Mouse (Mus musculus) right cerebral cortex, adult 18-20 months (tissue): ENCODE results near the gene Fam117b.
A peak's percentile ranks its signal among the peaks of the same experiment; 100 is the strongest.

Experiments
- DNase-seq: peaks from one replicate; pipeline ENCODE4 v3.0.0; 2022; ENCODE audit warnings: mixed read lengths

Gene Fam117b

GRCm38 (mm10) chr1:59913869-59914225 lies 1.0 kb downstream of the Fam117b start:
- DNase-seq, result no peak

DNA sequence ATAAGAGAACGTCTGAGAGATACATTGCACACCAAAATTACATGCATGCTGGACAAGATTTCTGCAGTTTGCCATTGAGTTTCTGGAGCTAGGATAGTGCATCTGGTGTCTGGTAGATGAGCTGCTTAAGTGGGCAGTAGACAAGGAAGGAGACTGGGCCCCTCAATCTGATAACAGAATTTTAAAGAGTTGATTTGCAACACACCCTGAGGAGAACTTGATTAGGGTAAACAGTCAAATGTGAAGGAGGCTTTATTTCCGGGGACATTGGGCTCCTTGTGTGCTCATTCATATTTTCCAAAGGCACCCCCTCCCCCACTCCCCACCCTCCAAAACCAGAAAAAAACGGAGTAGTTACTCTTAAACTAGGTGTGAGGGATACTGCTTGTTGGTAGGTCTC lies 2.0 kb downstream of the Fam117b start:
- DNase-seq, result no peak

- DNase-seq, result no peak
Measured at GRCm38 (mm10) chr1:59915843-59916610, 3.2 kb downstream of the Fam117b start.

- DNase-seq, result no peak
Measured at GRCm38 (mm10) chr1:59917401-59917800, 4.6 kb downstream of the Fam117b start.

- no peak for DNase-seq
Measured at GRCm38 (mm10) chr1:59918075-59918474, 5.3 kb downstream of the Fam117b start.

GRCm38 (mm10) chr1:59923201-59923600 lies 10.4 kb downstream of the Fam117b start:
- DNase-seq, result no peak

- DNase-seq, result no peak
Measured at GRCm38 (mm10) chr1:59923673-59924072, 10.9 kb downstream of the Fam117b start.

GRCm38 (mm10) chr1:59924411-59924810 lies 11.6 kb downstream of the Fam117b start:
- no peak for DNase-seq

DNA sequence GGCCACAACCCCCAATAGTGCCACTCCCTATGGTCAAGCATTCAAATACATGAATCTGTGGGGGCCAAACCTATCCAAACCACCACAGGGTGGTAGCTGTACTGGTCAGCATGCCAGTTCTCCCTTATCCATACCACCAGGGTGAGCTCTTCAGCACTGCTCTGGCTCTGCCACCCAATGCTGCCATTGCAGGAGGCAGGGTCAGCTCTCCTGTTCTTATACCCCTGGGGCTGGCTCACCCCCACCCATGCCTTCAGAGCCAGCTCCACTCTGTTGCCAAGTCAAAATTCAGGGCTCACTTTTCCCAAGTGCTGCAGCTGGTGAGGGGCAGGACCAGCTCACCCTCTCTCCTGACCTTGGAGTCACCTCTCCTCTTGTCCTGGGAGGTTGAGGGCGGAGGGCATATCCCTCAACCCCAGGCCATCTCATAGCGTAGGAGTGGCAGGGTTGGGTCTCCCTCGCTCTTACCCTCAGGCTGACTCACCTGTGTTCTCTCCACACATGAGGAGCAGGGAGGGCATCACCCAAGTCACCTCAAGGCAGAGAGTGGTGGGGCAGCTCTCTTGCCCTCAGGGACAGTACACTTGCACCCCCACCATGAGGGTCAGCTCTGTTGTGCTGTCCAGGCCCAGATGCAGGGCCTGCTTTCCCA lies 13.3 kb downstream of the Fam117b start:
- no peak for DNase-seq

- no peak for DNase-seq
Measured at GRCm38 (mm10) chr1:59927131-59927680, 14.4 kb downstream of the Fam117b start.

DNA sequence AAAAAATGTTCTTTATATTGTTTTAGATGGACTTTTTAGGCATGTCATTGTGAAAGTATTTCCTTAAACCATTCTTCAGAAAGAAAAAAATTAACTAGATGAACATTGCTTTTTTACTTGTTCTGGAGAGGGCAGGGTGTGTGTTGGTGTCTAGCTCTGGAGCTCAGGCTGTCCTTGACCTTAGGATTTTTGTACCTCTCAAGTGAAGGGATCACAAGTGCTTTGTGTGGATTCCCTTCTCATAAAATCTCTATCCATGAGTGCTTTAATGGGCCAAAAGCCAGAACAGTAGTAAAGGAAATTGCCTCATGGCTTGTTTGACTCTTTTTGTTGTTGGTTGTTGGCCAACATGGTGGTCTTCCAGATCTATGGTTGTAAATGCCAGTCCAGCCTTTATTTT lies 18.1 kb downstream of the Fam117b start:
- no peak for DNase-seq

- DNase-seq, result no peak
Measured at GRCm38 (mm10) chr1:59932991-59933390, 20.2 kb downstream of the Fam117b start.

GRCm38 (mm10) chr1:59941063-59941462 lies 28.3 kb downstream of the Fam117b start:
- no peak for DNase-seq

GRCm38 (mm10) chr1:59942057-59942790 lies 29.4 kb downstream of the Fam117b start:
- no peak for DNase-seq

DNA sequence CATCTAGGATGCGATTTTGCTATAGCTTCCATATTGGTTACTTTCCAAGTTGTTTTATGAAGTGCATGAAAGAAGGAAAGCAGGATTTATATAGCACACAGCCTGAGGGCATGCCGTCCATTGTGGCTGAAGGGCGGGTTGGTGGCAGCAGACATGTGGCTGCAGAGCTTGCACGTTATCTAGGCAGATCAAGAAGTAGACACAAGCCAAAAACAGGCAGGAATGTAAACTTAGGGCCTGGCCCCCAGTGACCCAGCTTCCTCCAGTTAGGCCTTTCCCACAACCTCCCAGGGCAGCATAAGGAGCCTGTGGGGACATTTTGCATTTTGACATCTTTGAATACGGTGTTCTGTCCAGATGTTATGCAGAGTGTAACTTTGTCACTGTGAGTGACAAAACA lies 31.0 kb downstream of the Fam117b start:
- no peak for DNase-seq

GRCm38 (mm10) chr1:59945969-59946368 lies 33.2 kb downstream of the Fam117b start:
- no peak for DNase-seq

DNA sequence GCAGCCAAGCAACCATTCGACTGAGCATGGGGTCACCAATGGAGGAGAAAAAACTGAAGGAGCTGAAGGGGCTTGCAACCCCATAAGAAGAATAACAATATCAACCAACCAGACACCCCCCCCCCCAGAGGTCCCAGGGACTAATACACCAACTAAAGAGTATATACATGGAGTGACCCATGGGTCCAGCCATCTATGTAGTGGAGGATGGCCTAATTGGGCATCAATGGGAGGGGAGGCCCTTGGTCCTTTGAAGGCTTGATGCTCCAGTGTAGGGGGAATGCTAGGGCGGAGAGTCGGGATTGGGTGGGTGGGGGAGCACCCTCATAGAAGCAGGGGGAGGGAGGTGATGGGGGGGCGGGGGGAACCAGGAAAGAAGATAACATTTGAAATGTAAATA lies 34.7 kb downstream of the Fam117b start:
- no peak for DNase-seq

DNA sequence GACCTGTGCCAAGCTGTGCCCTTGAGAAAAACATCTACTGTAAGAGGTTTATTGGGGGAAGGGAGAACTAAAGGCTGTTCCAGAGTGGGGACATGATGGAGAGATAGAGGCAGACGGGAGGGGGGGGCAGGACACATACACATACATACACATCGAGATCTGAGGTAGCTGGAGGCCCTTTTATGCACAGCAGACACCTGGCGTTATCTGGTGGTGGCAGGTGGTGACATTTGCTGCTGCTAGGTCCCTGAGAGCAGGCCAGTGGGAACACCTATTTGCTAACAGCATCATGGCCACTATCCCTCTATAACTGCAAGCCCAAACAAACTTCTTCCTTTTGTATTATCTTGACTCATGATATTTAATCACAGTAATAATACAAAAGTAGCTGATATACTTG lies 44.4 kb downstream of the Fam117b start:
- no peak for DNase-seq

GRCm38 (mm10) chr1:59959941-59960340 lies 47.1 kb downstream of the Fam117b start:
- DNase-seq, result no peak

GRCm38 (mm10) chr1:59966171-59966785 lies 53.5 kb downstream of the Fam117b start:
- DNase-seq, result no peak

- no peak for DNase-seq
Measured at GRCm38 (mm10) chr1:59967291-59967690, 54.5 kb downstream of the Fam117b start.

- DNase-seq, result no peak
Measured at GRCm38 (mm10) chr1:59986626-59987025, 73.8 kb downstream of the Fam117b start.

DNA sequence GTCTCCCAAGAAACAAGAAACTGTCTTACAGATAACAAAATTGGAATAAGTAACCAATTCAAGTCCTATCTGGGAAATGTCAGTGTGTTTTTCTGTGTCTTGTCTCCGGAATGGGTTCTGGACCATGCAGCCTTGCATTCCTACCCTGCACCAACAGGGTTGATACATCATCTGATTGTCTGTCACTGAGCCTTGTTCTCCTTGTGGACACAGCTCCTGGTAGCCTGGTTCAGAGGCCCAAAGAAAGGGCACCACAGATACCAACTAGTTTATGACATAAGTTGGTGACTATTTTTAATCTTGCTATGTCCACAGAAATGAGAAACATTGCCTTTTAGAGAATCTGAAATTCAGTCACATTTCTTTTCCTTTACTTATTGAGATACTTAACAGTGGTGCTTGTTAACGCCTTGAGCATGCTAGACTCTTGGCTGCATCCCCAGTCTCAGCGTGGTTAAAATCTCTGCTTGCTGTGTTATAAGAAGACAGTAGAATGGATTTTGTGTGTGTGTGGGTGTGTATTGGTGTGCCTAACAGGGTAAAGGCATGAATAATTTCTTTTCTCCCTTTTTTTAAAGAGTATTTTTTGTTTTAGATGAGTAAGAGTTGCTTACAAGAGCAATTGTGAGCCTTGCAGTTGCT lies 74.7 kb downstream of the Fam117b start:
- DNase-seq, result peak; percentile 74
